In genomic region chr19:43495846-43496245, GRCm38 (mm10) we compare ENCODE assay signal across 9 mouse cellular contexts. TPM values are rescaled to one million over a fixed set of nuclear protein-coding genes. Genes with fewer than 3 reads are reported as not detected.
DNase-seq lines count a peak whose midpoint lies in the region; ATAC-seq and TF ChIP-seq lines count a peak whose summit lies in the region.
"Had no signal": no experiment of that assay in that cellular context is flagged by ENCODE, and none has a peak within 500 bp of the region (broad histone marks: within the 10 kb centered on the region; RNA-seq: fewer than 3 reads in every experiment).

No protein-coding gene starts in this region.

- H3K9ac ChIP-seq in limb, embryonic 14.5 days (ENCODE audit: low read depth, low read length, severe bottlenecking): no peak overlapping the region
- no peak overlapping the region for H3K9ac ChIP-seq in midbrain, embryonic 16.5 days (ENCODE audit: low read depth, low read length)

- no peaks in the 10 kb centered on the region for H3K27me3 ChIP-seq in kidney, adult 2 months (replicated peaks; ENCODE audit: control insufficient read depth, insufficient read depth, low read length)
- H3K27me3 ChIP-seq in limb, embryonic 14.5 days (ENCODE audit: control insufficient read depth, insufficient read depth, low read length): peaks cover 3% of the 10 kb centered on the region; the same call in 1 of the 2 replicates
- peaks cover 4% of the 10 kb centered on the region; the same call in 1 of the 2 replicates for H3K27me3 ChIP-seq in midbrain, embryonic 16.5 days (ENCODE audit: control insufficient read depth, insufficient read depth, low read depth, low read length)

- 16% methylated on average over 5 of the region's 5 CpGs for WGBS in kidney, adult 2 months
- WGBS in limb, embryonic 14.5 days: 23% methylated on average over 5 of the region's 5 CpGs
- WGBS in midbrain, embryonic 16.5 days: 16% methylated on average over 5 of the region's 5 CpGs

- no peaks in the 10 kb centered on the region for H3K9me3 ChIP-seq in limb, embryonic 14.5 days (ENCODE audit: control insufficient read depth, low read length)
- no peaks in the 10 kb centered on the region for H3K9me3 ChIP-seq in midbrain, embryonic 16.5 days (replicated peaks; ENCODE audit: control insufficient read depth, low read length, poor library complexity, severe bottlenecking)

- H3K36me3 ChIP-seq in kidney, adult 2 months (ENCODE audit: control insufficient read depth, insufficient read depth, low read length): no peaks in the 10 kb centered on the region; the same call in 1 of the 2 replicates
- peaks cover 17% of the 10 kb centered on the region for H3K36me3 ChIP-seq in limb, embryonic 14.5 days (ENCODE audit: control insufficient read depth, insufficient read depth, low read length)
- H3K36me3 ChIP-seq in midbrain, embryonic 16.5 days (ENCODE audit: control insufficient read depth, insufficient read depth, low read length): peaks cover 14% of the 10 kb centered on the region

- no peak overlapping the region for H3K4me2 ChIP-seq in limb, embryonic 14.5 days (replicated peaks; ENCODE audit: low read depth, low read length, severe bottlenecking)
- no peak overlapping the region for H3K4me2 ChIP-seq in midbrain, embryonic 16.5 days (ENCODE audit: low read length)

- no peak for TF ChIP-seq POLR2A in kidney, adult 2 months (IDR thresholded peaks at IDR 0.05; ENCODE audit: low read depth, low read length)
- TF ChIP-seq POLR2A in limb, embryonic 14.5 days (IDR thresholded peaks at IDR 0.05; ENCODE audit: borderline replicate concordance, extremely low read depth, insufficient read depth, insufficient read length): no peak

- peaks cover 4% of the 10 kb centered on the region; the same call in 1 of the 2 replicates for H3K4me1 ChIP-seq in kidney, adult 2 months (ENCODE audit: control insufficient read depth, insufficient read depth, low read length)
- H3K4me1 ChIP-seq in limb, embryonic 14.5 days (ENCODE audit: control insufficient read depth, insufficient read depth, low read length): no peaks in the 10 kb centered on the region
- H3K4me1 ChIP-seq in midbrain, embryonic 16.5 days (ENCODE audit: control insufficient read depth, insufficient read depth, low read length): no peaks in the 10 kb centered on the region

- no peak overlapping the region for H3K4me3 ChIP-seq in kidney, adult 2 months (ENCODE audit: insufficient read depth, low read depth, low read length)
- H3K4me3 ChIP-seq in limb, embryonic 14.5 days (replicated peaks; ENCODE audit: low read length): no peak overlapping the region
- H3K4me3 ChIP-seq in midbrain, embryonic 16.5 days (ENCODE audit: low read depth, low read length): no peak overlapping the region
- H3K4me3 ChIP-seq: myocyte had no signal

- 0 out of 2 replicates have a peak, but pooled peaks have one; percentile 10 for ATAC-seq in limb, embryonic 14.5 days (ENCODE audit: low FRiP score, low read depth)
- ATAC-seq in midbrain, embryonic 16.5 days: 0 out of 2 replicates have a peak, but pooled peaks have one; percentile 19

- peak; percentile 30; the same call in 1 of the 2 replicates for TF ChIP-seq CTCF in kidney, adult 2 months (conservative IDR thresholded peaks at IDR 0.05; ENCODE audit: insufficient read depth, insufficient read length, low read depth, low read length)

- peak; percentile 58 for DNase-seq in urinary bladder, postnatal 14 days (ENCODE audit: low spot score)
- no peak for DNase-seq in urinary bladder, postnatal 25 days (ENCODE audit: low spot score)
- peak; percentile 58 for DNase-seq in cerebellum, adult 9-11 months
- peak; percentile 47 to 78 for DNase-seq in frontal cortex, postnatal 36 days (ENCODE audit: low spot score in 2 of 2)
- DNase-seq in kidney, adult 2 months: peak; percentile 71
- DNase-seq in limb, embryonic 14.5 days (ENCODE audit: low spot score): peak; percentile 80
- peak; percentile 47 for DNase-seq in thymus, postnatal 4 days

- H3K27ac ChIP-seq in kidney, adult 2 months (ENCODE audit: insufficient read depth, low read depth, low read length): no peak overlapping the region
- H3K27ac ChIP-seq in limb, embryonic 14.5 days (replicated peaks; ENCODE audit: low read depth, low read length): no peak overlapping the region
- no peak overlapping the region for H3K27ac ChIP-seq in midbrain, embryonic 16.5 days (ENCODE audit: low read length)

RNA-seq across cellular contexts. Expression of gene Got1, which starts 28.6 kb away (rescaled TPM):
- polyA plus RNA-seq in kidney, adult 2 months (2012; rRNA removed): 107 and 118 TPM in 2 replicates
- 21.9 and 24.5 TPM in 2 replicates for polyA plus RNA-seq in limb, embryonic 14.5 days (2012; rRNA removed)
- 20.3 and 21.1 TPM in 2 replicates for polyA plus RNA-seq in limb, embryonic 14.5 days (2014; fragmentation: Nextera tagmentation; extraction: Ambion mirVana)
- 107 and 113 TPM in 2 replicates for polyA plus RNA-seq in midbrain, embryonic 16.5 days (2015; fragmentation: Nextera tagmentation; extraction: Ambion mirVana)

RNA-seq across cellular contexts. Expression of gene Cnnm1, which starts 55.6 kb away (rescaled TPM):
- 6.0 and 7.4 TPM in 2 replicates for polyA plus RNA-seq in kidney, adult 2 months (2012; rRNA removed)
- polyA plus RNA-seq in limb, embryonic 14.5 days (2012; rRNA removed): 3.3 and 4.3 TPM in 2 replicates
- polyA plus RNA-seq in limb, embryonic 14.5 days (2014; fragmentation: Nextera tagmentation; extraction: Ambion mirVana): 1.3 and 1.7 TPM in 2 replicates
- polyA plus RNA-seq in midbrain, embryonic 16.5 days (2015; fragmentation: Nextera tagmentation; extraction: Ambion mirVana): 2.1 and 2.7 TPM in 2 replicates
- polyA plus RNA-seq: myocyte had no signal
